Mouse (Mus musculus) embryonic facial prominence, embryonic 15.5 days (tissue): ENCODE data around the gene Rcsd1. TPM values are rescaled to one million over a fixed set of nuclear protein-coding genes. Genes with fewer than 3 reads are reported as not detected.

Experiments
- ATAC-seq: fragments of 200-750 bp; cut with Nextera tagmentation; 2 replicates; pipeline ENCODE4 v1.8.0; 2017; ENCODE audit warnings: low read depth, moderate TSS enrichment; ENCODE audit not compliant: insufficient number of reproducible peaks, low FRiP score, low TSS enrichment
- H3K27ac ChIP-seq: fragments of 300-500 bp; sonication (generic); replicated peaks from 2 replicates; pipeline ENCODE4 v1.5.1; 2015; ENCODE audit warnings: mild to moderate bottlenecking, inconsistent platforms
- H3K27me3 ChIP-seq: fragments of 300-500 bp; sonication (generic); 2 replicates; pipeline ENCODE4 v1.6.1; 2015; ENCODE audit warnings: inconsistent platforms
- H3K36me3 ChIP-seq: fragments of 300-500 bp; sonication (generic); 2 replicates; pipeline ENCODE4 v1.6.1; 2015; ENCODE audit warnings: mild to moderate bottlenecking, inconsistent platforms
- H3K4me1 ChIP-seq: fragments of 300-500 bp; sonication (generic); 2 replicates; pipeline ENCODE4 v1.6.1; 2015; ENCODE audit warnings: inconsistent platforms
- H3K4me2 ChIP-seq: fragments of 300-500 bp; sonication (generic); replicated peaks from 2 replicates; pipeline ENCODE4 v1.6.1; 2015; ENCODE audit warnings: mild to moderate bottlenecking, inconsistent platforms
- H3K4me3 ChIP-seq: fragments of 300-500 bp; sonication (generic); replicated peaks from 2 replicates; pipeline ENCODE4 v1.5.1; 2015; ENCODE audit warnings: mild to moderate bottlenecking, inconsistent platforms
- H3K9ac ChIP-seq: fragments of 300-500 bp; sonication (generic); 2 replicates; pipeline ENCODE4 v1.6.1; 2015; ENCODE audit warnings: inconsistent platforms
- H3K9me3 ChIP-seq: fragments of 300-500 bp; sonication (generic); replicated peaks from 2 replicates; pipeline ENCODE4 v1.6.1; 2016; ENCODE audit warnings: inconsistent platforms
- WGBS: fragments of 180-500 bp; shearing (Covaris S2); methylation state at CpG from one replicate; pipeline ENCODE4 v1.1.7; 2015; 5-methylcytosine and 5-hydroxymethylcytosine counted together
- polyA plus RNA-seq: library from polyadenylated mRNA; unstranded; fragments of >200 nt; fragmentation: Nextera tagmentation; extraction: Ambion mirVana; gene quantifications from 2 replicates; pipeline ENCODE4 v1.2.1, GENCODE M21; 2015

Rcsd1 gene
- polyA plus RNA-seq, 1 experiment from 2014 or later, result 16.7 TPM

GRCm38 (mm10) chr1:165616652-165617051 lies 92.9 kb downstream of the Rcsd1 start:
- H3K27me3 ChIP-seq, result no peaks in the 10 kb centered on the region
- H3K4me1 ChIP-seq, result peaks cover 10% of the 10 kb centered on the region
- no peak overlapping the region; the same call in 1 of the 2 replicates for H3K27ac ChIP-seq
- no peak overlapping the region for H3K4me3 ChIP-seq
- H3K9me3 ChIP-seq, result no peaks in the 10 kb centered on the region
- no peak for ATAC-seq
- H3K36me3 ChIP-seq, result peaks cover 10% of the 10 kb centered on the region
- 38% methylated on average over 7 of the region's 7 CpGs for WGBS
- H3K4me2 ChIP-seq, result no peak overlapping the region
- H3K9ac ChIP-seq, result no peak overlapping the region

- Histone ChIP-seq H3K27me3 (no peaks in the 10 kb centered on the region), H3K27ac (no peak overlapping the region), H3K9me3 (no peaks in the 10 kb centered on the region), H3K4me1 (peaks cover 21% of the 10 kb centered on the region), H3K4me2 (no peak overlapping the region), H3K36me3 (peaks cover 10% of the 10 kb centered on the region), H3K4me3 (no peak overlapping the region), H3K9ac (no peak overlapping the region)
- WGBS, result 90% methylated on average over 3 of the region's 3 CpGs
- ATAC-seq, result no peak
Observed at GRCm38 (mm10) chr1:165614793-165615192, 94.8 kb downstream of the Rcsd1 start.

- Histone ChIP-seq H3K9ac (no peak overlapping the region), H3K4me2 (no peak overlapping the region), H3K36me3 (peaks cover 10% of the 10 kb centered on the region), H3K4me3 (no peak overlapping the region), H3K9me3 (no peaks in the 10 kb centered on the region), H3K27me3 (no peaks in the 10 kb centered on the region), H3K4me1 (peaks cover 25% of the 10 kb centered on the region), H3K27ac (no peak overlapping the region)
- ATAC-seq, result no peak
- WGBS, result 67% methylated on average over 4 of the region's 4 CpGs
Observed at GRCm38 (mm10) chr1:165613926-165614325, 95.6 kb downstream of the Rcsd1 start.

- Histone ChIP-seq H3K36me3 (peaks cover 18% of the 10 kb centered on the region), H3K9me3 (no peaks in the 10 kb centered on the region), H3K27ac (no peak overlapping the region), H3K4me3 (no peak overlapping the region), H3K4me1 (peaks cover 14% of the 10 kb centered on the region), H3K9ac (no peak overlapping the region), H3K4me2 (no peak overlapping the region), H3K27me3 (no peaks in the 10 kb centered on the region)
- no peak for ATAC-seq
- 55% methylated on average over 5 of the region's 5 CpGs for WGBS
Observed at GRCm38 (mm10) chr1:165612714-165613113, 96.8 kb downstream of the Rcsd1 start.

GRCm38 (mm10) chr1:165610321-165610999 lies 99.1 kb downstream of the Rcsd1 start:
- Histone ChIP-seq H3K4me3 (no peak overlapping the region), H3K27ac (0 out of 2 replicates have a peak overlapping the region, but pooled peaks have one; percentile 34), H3K36me3 (peaks cover 27% of the 10 kb centered on the region), H3K9ac (no peak overlapping the region), H3K27me3 (no peaks in the 10 kb centered on the region), H3K4me2 (no peak overlapping the region), H3K9me3 (no peaks in the 10 kb centered on the region), H3K4me1 (peaks cover 14% of the 10 kb centered on the region)
- ATAC-seq, result no peak
- WGBS, result 36% methylated on average over 9 of the region's 9 CpGs

- Histone ChIP-seq H3K36me3 (peaks cover 25% of the 10 kb centered on the region), H3K27ac (peak overlapping the region; percentile 19; the same call in 1 of the 2 replicates)
- WGBS, result 45% methylated on average over 7 of the region's 7 CpGs
Observed at GRCm38 (mm10) chr1:165609495-165610320, 99.8 kb downstream of the Rcsd1 start.

GRCm38 (mm10) chr1:165608904-165609303 lies 100.7 kb downstream of the Rcsd1 start:
- no peak for ATAC-seq
- no peak overlapping the region for H3K9ac ChIP-seq
- no peak overlapping the region for H3K4me2 ChIP-seq
- 71% methylated on average over 4 of the region's 4 CpGs for WGBS
- H3K27ac ChIP-seq, result no peak overlapping the region
- H3K36me3 ChIP-seq, result peaks cover 32% of the 10 kb centered on the region
- H3K4me1 ChIP-seq, result peaks cover 14% of the 10 kb centered on the region
- H3K4me3 ChIP-seq, result no peak overlapping the region
- no peaks in the 10 kb centered on the region for H3K9me3 ChIP-seq
- H3K27me3 ChIP-seq, result no peaks in the 10 kb centered on the region

More at GRCm38 (mm10) chr1:165609495-165610320, 99.8 kb downstream of the Rcsd1 start:
- Histone ChIP-seq H3K4me3 (no peak overlapping the region), H3K9ac (no peak overlapping the region), H3K4me2 (no peak overlapping the region), H3K27me3 (no peaks in the 10 kb centered on the region), H3K4me1 (peaks cover 14% of the 10 kb centered on the region), H3K9me3 (no peaks in the 10 kb centered on the region)
- ATAC-seq, result no peak

GRCm38 (mm10) chr1:165605774-165606173 lies 103.8 kb downstream of the Rcsd1 start:
- H3K4me2 ChIP-seq, result no peak overlapping the region
- no peak overlapping the region for H3K27ac ChIP-seq
- no peak overlapping the region for H3K4me3 ChIP-seq
- no peaks in the 10 kb centered on the region for H3K27me3 ChIP-seq
- no peak overlapping the region for H3K9ac ChIP-seq
- 74% methylated on average over 6 of the region's 6 CpGs for WGBS
- no peaks in the 10 kb centered on the region for H3K9me3 ChIP-seq
- H3K4me1 ChIP-seq, result peaks cover 13% of the 10 kb centered on the region
- peaks cover 59% of the 10 kb centered on the region for H3K36me3 ChIP-seq
- no peak for ATAC-seq

GRCm38 (mm10) chr1:165605108-165605507 lies 104.4 kb downstream of the Rcsd1 start:
- Histone ChIP-seq H3K4me2 (no peak overlapping the region), H3K4me3 (no peak overlapping the region), H3K36me3 (peaks cover 59% of the 10 kb centered on the region)

GRCm38 (mm10) chr1:165604203-165604602 lies 105.4 kb downstream of the Rcsd1 start:
- Histone ChIP-seq H3K4me1 (no peaks in the 10 kb centered on the region), H3K4me3 (no peak overlapping the region), H3K36me3 (peaks cover 63% of the 10 kb centered on the region), H3K9me3 (no peaks in the 10 kb centered on the region), H3K9ac (no peak overlapping the region), H3K27me3 (no peaks in the 10 kb centered on the region), H3K4me2 (no peak overlapping the region), H3K27ac (no peak overlapping the region)
- 87% methylated on average over 8 of the region's 8 CpGs for WGBS
- no peak for ATAC-seq

More at GRCm38 (mm10) chr1:165605108-165605507, 104.4 kb downstream of the Rcsd1 start:
- Histone ChIP-seq H3K9me3 (no peaks in the 10 kb centered on the region), H3K4me1 (peaks cover 6% of the 10 kb centered on the region), H3K27me3 (no peaks in the 10 kb centered on the region), H3K9ac (no peak overlapping the region), H3K27ac (no peak overlapping the region)
- 90% methylated on average over 3 of the region's 3 CpGs for WGBS
- no peak for ATAC-seq

- Histone ChIP-seq H3K4me1 (no peaks in the 10 kb centered on the region), H3K9ac (no peak overlapping the region), H3K4me2 (no peak overlapping the region), H3K27me3 (no peaks in the 10 kb centered on the region), H3K4me3 (no peak overlapping the region), H3K36me3 (peaks cover 65% of the 10 kb centered on the region), H3K27ac (no peak overlapping the region), H3K9me3 (no peaks in the 10 kb centered on the region)
- WGBS, result 90% methylated on average over 14 of the region's 14 CpGs
- ATAC-seq, result no peak
Observed at GRCm38 (mm10) chr1:165603218-165603617, 106.3 kb downstream of the Rcsd1 start.
